Mouse (Mus musculus) heart, embryonic 13.5 days (tissue): ENCODE measurements at regions not wholly inside any gene's neighbourhood (a gene's known extent, or its start where the extent isn't known, plus 50 kb on each side); places are given as distances from the start of the nearest gene placed in this dataset.

Experiments used
- ATAC-seq: fragments of 200-750 bp; cut with Nextera tagmentation; 2 replicates; pipeline ENCODE4 v1.8.0; 2017; ENCODE audit warnings: moderate TSS enrichment; ENCODE audit not compliant: insufficient number of reproducible peaks, low FRiP score, low TSS enrichment; ENCODE audit errors: extremely low read depth
- H3K27ac ChIP-seq: fragments of 300-500 bp; sonication (generic); replicated peaks from 2 replicates; pipeline ENCODE4 v1.5.1; 2015; ENCODE audit warnings: moderate library complexity, mild to moderate bottlenecking, inconsistent platforms
- H3K27me3 ChIP-seq: fragments of 300-500 bp; sonication (generic); replicated peaks from 2 replicates; pipeline ENCODE4 v1.6.1; 2015; ENCODE audit warnings: mild to moderate bottlenecking, inconsistent platforms
- H3K36me3 ChIP-seq: fragments of 300-500 bp; sonication (generic); 2 replicates; pipeline ENCODE4 v1.6.1; 2015; ENCODE audit warnings: mild to moderate bottlenecking, inconsistent platforms
- H3K4me1 ChIP-seq: fragments of 300-500 bp; sonication (generic); 2 replicates; pipeline ENCODE4 v1.6.1; 2015; ENCODE audit warnings: inconsistent platforms
- H3K4me2 ChIP-seq: fragments of 300-500 bp; sonication (generic); 2 replicates; pipeline ENCODE4 v1.6.1; 2015; ENCODE audit warnings: inconsistent platforms, mild to moderate bottlenecking, moderate library complexity
- H3K4me3 ChIP-seq: fragments of 300-500 bp; sonication (generic); 2 replicates; pipeline ENCODE4 v1.5.1; 2015; ENCODE audit warnings: moderate library complexity, mild to moderate bottlenecking, inconsistent platforms
- H3K9ac ChIP-seq: fragments of 300-500 bp; sonication (generic); 2 replicates; pipeline ENCODE4 v1.6.1; 2015; ENCODE audit warnings: inconsistent platforms, mild to moderate bottlenecking, moderate library complexity
- H3K9me3 ChIP-seq: fragments of 300-500 bp; sonication (generic); 2 replicates; pipeline ENCODE4 v1.6.1; 2016; ENCODE audit warnings: inconsistent platforms
- WGBS: fragments of 180-500 bp; shearing (Covaris S2); methylation state at CpG from one replicate; pipeline ENCODE4 v1.1.7; 2015; ENCODE audit warnings: mixed read lengths; 5-methylcytosine and 5-hydroxymethylcytosine counted together

DNA sequence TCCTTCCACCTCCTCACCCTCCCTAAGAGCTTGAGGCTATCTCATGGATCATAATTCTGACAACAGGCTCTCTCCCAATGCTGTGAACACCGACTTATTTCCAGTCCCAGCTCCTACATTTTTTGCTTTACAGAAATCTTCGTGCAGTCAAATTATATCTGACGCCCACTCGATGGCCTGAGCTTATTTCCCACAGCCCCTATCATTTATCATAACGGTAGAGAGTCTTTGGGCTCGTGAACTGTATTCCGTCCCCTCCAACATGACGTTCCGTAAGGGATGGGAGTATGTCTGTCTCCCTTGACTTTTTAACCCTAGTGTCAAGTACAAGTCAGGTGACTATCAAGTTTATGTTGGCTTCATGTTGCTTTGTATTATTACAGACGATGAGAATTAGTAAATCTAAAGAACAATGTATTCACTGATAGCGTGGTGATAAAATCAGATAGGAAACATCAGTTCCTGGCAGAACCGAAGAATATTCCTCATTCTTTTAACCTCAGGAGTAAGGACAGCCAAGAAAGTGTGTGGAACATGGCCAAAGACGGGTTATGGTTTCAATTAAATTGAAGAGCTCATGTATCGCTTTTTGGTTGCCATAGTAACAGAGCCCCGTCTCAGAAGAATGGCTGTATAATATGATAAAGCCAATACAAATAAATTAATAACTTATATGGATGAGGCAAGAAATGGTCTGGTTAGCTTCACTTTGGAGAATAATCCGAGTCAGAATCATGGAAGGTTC lies 145.5 kb upstream of the Dyrk2 start:
- WGBS, result 76% methylated on average over 16 of the region's 16 CpGs
- Histone ChIP-seq H3K27ac (no peak overlapping the region), H3K27me3 (0 out of 2 replicates have a peak, but pooled peaks cover 7% of the 10 kb centered on the region), H3K36me3 (no peaks in the 10 kb centered on the region), H3K4me1 (peaks cover 14% of the 10 kb centered on the region), H3K4me3 (no peak overlapping the region), H3K9me3 (no peaks in the 10 kb centered on the region), H3K4me2 (no peak overlapping the region), H3K9ac (no peak overlapping the region)
- ATAC-seq, result no peak

DNA sequence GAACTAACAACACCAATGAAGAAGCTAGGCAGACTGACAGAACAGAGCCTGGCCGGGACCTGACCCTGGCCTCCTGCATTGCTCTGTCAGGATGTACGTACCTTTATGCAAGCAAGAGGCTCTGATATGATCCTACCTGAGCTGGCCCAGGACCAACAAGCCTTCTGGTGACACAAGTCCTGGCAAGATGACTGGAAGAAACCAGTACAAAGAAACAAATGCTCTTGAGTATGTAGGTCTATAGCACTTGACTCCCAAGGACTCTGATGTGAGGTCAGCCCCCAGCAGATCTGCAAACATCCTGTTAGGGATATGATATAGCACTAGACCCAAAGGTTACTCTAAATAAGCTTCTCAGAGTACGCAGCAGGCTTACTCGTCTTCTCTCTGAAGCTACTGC lies 144.7 kb upstream of the Dyrk2 start:
- WGBS, result 83% methylated on average over 4 of the region's 4 CpGs
- Histone ChIP-seq H3K4me1 (peaks cover 14% of the 10 kb centered on the region), H3K27ac (no peak overlapping the region), H3K36me3 (no peaks in the 10 kb centered on the region), H3K9me3 (no peaks in the 10 kb centered on the region), H3K4me3 (no peak overlapping the region), H3K4me2 (no peak overlapping the region), H3K27me3 (0 out of 2 replicates have a peak, but pooled peaks cover 7% of the 10 kb centered on the region), H3K9ac (no peak overlapping the region)
- ATAC-seq, result no peak

GRCm38 (mm10) chr10:119013758-119014157 lies 143.7 kb upstream of the Dyrk2 start:
- no peak overlapping the region for H3K4me3 ChIP-seq
- no peaks in the 10 kb centered on the region for H3K36me3 ChIP-seq
- H3K27ac ChIP-seq, result peak overlapping the region; percentile 62
- peaks cover 14% of the 10 kb centered on the region for H3K4me1 ChIP-seq
- no peak overlapping the region for H3K9ac ChIP-seq
- H3K9me3 ChIP-seq, result no peaks in the 10 kb centered on the region
- ATAC-seq, result no peak
- H3K27me3 ChIP-seq, result 0 out of 2 replicates have a peak, but pooled peaks cover 7% of the 10 kb centered on the region
- no peak overlapping the region for H3K4me2 ChIP-seq
- 40% methylated on average over 4 of the region's 4 CpGs for WGBS

- Histone ChIP-seq H3K9me3 (no peaks in the 10 kb centered on the region), H3K27ac (no peak overlapping the region), H3K9ac (no peak overlapping the region), H3K4me1 (peaks cover 14% of the 10 kb centered on the region), H3K4me2 (no peak overlapping the region), H3K27me3 (0 out of 2 replicates have a peak, but pooled peaks cover 7% of the 10 kb centered on the region), H3K36me3 (no peaks in the 10 kb centered on the region), H3K4me3 (no peak overlapping the region)
- ATAC-seq, result no peak
- WGBS, result 84% methylated on average over 6 of the region's 6 CpGs
These were observed 141.5 kb upstream of the Dyrk2 start for GRCm38 (mm10) chr10:119011511-119011910.

- ATAC-seq, result no peak
- H3K9me3 ChIP-seq, result no peaks in the 10 kb centered on the region
- H3K27ac ChIP-seq, result no peak overlapping the region
- H3K27me3 ChIP-seq, result 0 out of 2 replicates have a peak, but pooled peaks cover 7% of the 10 kb centered on the region
- peaks cover 14% of the 10 kb centered on the region for H3K4me1 ChIP-seq
- H3K36me3 ChIP-seq, result no peaks in the 10 kb centered on the region
- WGBS, result 43% methylated on average over 7 of the region's 7 CpGs
- no peak overlapping the region for H3K4me2 ChIP-seq
- H3K9ac ChIP-seq, result no peak overlapping the region
- H3K4me3 ChIP-seq, result no peak overlapping the region
These were observed 140.9 kb upstream of the Dyrk2 start for GRCm38 (mm10) chr10:119010884-119011283.

GRCm38 (mm10) chr10:119006866-119007575 lies 137.0 kb upstream of the Dyrk2 start:
- H3K27me3 ChIP-seq, result 0 out of 2 replicates have a peak, but pooled peaks cover 7% of the 10 kb centered on the region
- no peak overlapping the region for H3K4me3 ChIP-seq
- H3K9ac ChIP-seq, result no peak overlapping the region
- H3K4me2 ChIP-seq, result no peak overlapping the region
- no peaks in the 10 kb centered on the region for H3K36me3 ChIP-seq
- ATAC-seq, result no peak
- H3K27ac ChIP-seq, result no peak overlapping the region
- WGBS, result 84% methylated on average over 19 of the region's 19 CpGs
- H3K4me1 ChIP-seq, result no peaks in the 10 kb centered on the region
- no peaks in the 10 kb centered on the region for H3K9me3 ChIP-seq

GRCm38 (mm10) chr10:119005491-119005890 lies 135.5 kb upstream of the Dyrk2 start:
- Histone ChIP-seq H3K4me1 (no peaks in the 10 kb centered on the region), H3K9ac (no peak overlapping the region), H3K9me3 (no peaks in the 10 kb centered on the region), H3K27ac (no peak overlapping the region), H3K4me2 (no peak overlapping the region), H3K36me3 (no peaks in the 10 kb centered on the region), H3K27me3 (no peaks in the 10 kb centered on the region), H3K4me3 (no peak overlapping the region)
- no peak for ATAC-seq
- WGBS, result 79% methylated on average over 8 of the region's 8 CpGs

DNA sequence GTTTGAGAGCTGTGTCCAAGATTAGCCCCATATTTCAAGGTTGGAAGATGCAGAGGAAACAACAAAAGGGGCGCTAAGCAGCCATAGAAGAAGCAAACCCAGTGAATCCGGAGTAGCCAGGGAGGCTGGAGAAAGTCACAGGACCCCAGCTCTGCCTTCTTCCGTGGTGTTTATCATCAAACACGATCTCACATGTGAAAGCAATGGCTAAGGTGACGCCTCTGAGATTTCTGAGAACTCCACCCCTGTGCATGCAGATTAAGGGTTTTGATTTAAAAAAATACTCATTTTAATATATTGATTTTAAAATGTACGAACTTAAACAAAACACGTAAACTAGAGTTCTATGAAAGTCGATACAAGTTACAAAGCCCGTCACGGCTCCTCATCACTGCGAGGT lies 134.4 kb upstream of the Dyrk2 start:
- WGBS, result 81% methylated on average over 11 of the region's 11 CpGs

GRCm38 (mm10) chr10:119003839-119004238 lies 133.8 kb upstream of the Dyrk2 start:
- WGBS, result 48% methylated on average over 5 of the region's 5 CpGs
- Histone ChIP-seq H3K9me3 (no peaks in the 10 kb centered on the region), H3K4me1 (no peaks in the 10 kb centered on the region), H3K4me2 (no peak overlapping the region), H3K36me3 (no peaks in the 10 kb centered on the region), H3K4me3 (no peak overlapping the region), H3K27me3 (no peaks in the 10 kb centered on the region), H3K9ac (no peak overlapping the region), H3K27ac (no peak overlapping the region)
- ATAC-seq, result no peak

More for the DNA sequence above, 134.4 kb upstream of the Dyrk2 start:
- Histone ChIP-seq H3K36me3 (no peaks in the 10 kb centered on the region), H3K27me3 (no peaks in the 10 kb centered on the region), H3K4me2 (no peak overlapping the region), H3K4me1 (no peaks in the 10 kb centered on the region), H3K4me3 (no peak overlapping the region), H3K27ac (no peak overlapping the region), H3K9ac (no peak overlapping the region), H3K9me3 (no peaks in the 10 kb centered on the region)
- no peak for ATAC-seq

GRCm38 (mm10) chr10:119003042-119003441 lies 133.0 kb upstream of the Dyrk2 start:
- no peaks in the 10 kb centered on the region for H3K4me1 ChIP-seq
- no peak for ATAC-seq
- no peak overlapping the region for H3K9ac ChIP-seq
- WGBS, result 87% methylated on average over 2 of the region's 2 CpGs
- H3K9me3 ChIP-seq, result no peaks in the 10 kb centered on the region
- no peaks in the 10 kb centered on the region for H3K36me3 ChIP-seq
- no peaks in the 10 kb centered on the region for H3K27me3 ChIP-seq
- H3K4me3 ChIP-seq, result no peak overlapping the region
- H3K27ac ChIP-seq, result no peak overlapping the region
- no peak overlapping the region for H3K4me2 ChIP-seq

DNA sequence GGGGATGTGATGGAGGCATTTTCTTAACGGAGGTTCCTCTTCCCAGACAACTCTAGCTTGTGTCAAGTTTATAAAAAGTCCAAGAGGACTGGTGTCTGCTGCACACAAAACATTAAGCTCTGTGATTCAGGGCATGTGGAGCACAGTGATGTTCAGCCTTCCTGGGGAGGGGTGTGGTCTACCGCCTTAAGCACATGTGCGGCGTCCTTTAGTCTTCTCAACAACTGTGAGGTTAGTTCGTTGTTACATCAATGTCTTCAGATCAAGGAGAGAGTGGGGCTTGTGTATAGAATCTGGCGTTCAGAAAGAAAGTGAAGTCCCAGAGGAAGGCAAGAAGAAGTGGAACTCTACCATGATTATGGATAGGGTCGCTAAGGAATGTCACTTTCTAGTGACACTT lies 131.9 kb upstream of the Dyrk2 start:
- H3K36me3 ChIP-seq, result no peaks in the 10 kb centered on the region
- H3K9ac ChIP-seq, result no peak overlapping the region
- no peaks in the 10 kb centered on the region for H3K27me3 ChIP-seq
- no peaks in the 10 kb centered on the region for H3K9me3 ChIP-seq
- H3K4me2 ChIP-seq, result no peak overlapping the region
- no peak overlapping the region for H3K4me3 ChIP-seq
- no peaks in the 10 kb centered on the region for H3K4me1 ChIP-seq
- ATAC-seq, result no peak
- H3K27ac ChIP-seq, result no peak overlapping the region
- 87% methylated on average over 7 of the region's 7 CpGs for WGBS
